Mouse (Mus musculus): ENCODE data around the gene Sct.

Gene Sct

DNA sequence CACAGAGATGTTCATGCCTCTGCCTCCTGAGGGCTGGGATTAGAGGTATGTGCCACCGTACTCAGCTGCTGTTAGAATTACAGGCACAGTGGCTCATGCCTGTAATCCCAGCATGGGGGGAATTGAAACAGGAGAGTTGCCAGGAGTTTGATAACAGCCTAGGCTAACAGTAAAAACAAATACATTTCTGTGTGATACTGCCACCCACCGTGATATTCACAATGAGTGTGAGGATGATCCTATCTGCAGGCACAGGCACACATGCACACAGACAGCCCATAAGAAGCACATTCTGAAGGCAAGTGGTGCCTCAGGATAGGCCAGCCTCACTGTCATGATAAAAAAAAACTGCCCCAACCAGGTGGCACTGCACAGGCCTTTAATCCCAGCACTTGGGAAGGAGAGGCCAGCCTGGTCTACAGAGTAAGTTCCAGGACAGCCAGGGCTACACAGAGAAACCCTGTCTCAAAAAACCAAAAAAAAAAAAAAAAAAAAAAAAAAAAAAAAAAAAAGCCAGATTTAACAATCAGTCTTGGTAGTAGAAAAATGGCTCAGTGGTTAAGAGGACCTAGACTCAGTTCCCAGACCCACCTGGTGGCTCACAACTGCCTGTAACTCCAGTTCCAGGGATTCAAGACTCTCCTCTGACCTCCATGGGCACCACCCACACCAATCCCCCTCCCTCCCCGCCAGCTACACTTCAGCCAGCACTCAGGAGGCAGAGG is 19.2 kb upstream of the Sct start:
- TF ChIP-seq GATA4 (IDR thresholded peaks at IDR 0.05; ENCODE audit: insufficient replicate concordance, low read length) = no peak

GRCm38 (mm10) chr7:141294479-141294878 is 15.5 kb upstream of the Sct start:
- no peak for TF ChIP-seq GATA4 (IDR thresholded peaks at IDR 0.05; ENCODE audit: insufficient replicate concordance, low read length)

DNA sequence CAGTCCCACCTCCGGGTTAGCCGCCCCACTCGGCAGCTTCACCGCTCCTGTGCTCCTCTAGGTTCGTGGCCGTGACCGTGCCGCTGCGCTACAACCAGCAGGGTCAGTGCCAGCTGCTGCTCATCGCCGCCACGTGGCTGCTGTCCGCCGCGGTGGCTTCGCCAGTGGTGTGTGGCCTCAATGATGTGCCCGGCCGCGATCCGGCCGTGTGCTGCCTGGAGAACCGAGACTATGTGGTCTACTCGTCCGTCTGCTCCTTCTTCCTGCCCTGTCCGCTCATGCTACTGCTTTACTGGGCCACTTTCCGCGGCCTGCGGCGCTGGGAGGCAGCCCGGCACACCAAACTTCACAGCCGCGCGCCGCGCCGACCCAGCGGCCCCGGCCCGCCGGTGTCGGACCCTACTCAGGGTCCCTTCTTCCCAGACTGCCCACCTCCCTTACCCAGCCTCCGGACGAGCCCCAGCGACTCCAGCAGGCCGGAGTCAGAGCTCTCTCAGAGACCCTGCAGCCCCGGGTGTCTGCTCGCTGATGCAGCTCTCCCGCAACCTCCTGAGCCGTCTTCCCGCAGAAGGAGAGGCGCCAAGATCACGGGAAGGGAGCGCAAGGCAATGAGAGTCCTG is 15.0 kb upstream of the Sct start:
- TF ChIP-seq GATA4 (IDR thresholded peaks at IDR 0.05; ENCODE audit: insufficient replicate concordance, low read length) = no peak

GRCm38 (mm10) chr7:141292583-141293388 is 13.9 kb upstream of the Sct start:
- TF ChIP-seq GATA4 (IDR thresholded peaks at IDR 0.05; ENCODE audit: insufficient replicate concordance, low read length) = no peak

DNA sequence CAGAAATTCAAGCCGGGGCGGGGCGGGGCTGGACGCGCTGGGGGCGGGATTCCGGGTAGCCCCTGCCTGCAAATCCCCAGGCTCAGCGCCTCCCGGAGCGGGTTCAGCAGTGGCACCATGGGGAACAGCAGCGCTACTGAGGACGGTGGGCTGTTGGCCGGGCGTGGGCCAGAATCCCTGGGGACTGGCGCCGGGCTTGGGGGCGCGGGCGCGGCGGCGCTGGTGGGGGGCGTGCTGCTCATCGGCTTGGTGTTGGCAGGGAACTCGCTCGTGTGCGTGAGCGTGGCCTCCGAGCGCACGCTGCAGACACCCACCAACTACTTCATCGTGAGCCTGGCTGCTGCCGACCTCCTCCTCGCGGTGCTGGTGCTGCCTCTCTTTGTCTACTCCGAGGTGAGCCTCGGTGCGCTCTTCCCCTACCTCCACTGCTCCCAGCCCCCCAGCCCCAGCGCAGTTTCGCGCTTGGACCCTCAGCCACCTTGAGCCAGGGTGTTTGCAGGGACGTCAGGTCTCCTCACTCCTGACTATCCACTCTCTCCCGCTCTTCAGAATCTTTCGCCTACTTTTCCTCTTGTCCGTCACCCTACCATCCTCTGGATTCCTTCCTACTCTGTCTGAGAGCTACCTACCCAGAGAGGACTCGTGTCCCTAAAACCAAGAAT is 13.1 kb upstream of the Sct start, which contains the start of gene Drd4:
Gene Drd4 (plus strand): TSS at position 86 of the 662 bp plus-strand sequence.
- TF ChIP-seq GATA4 (IDR thresholded peaks at IDR 0.05; ENCODE audit: insufficient replicate concordance, low read length) = no peak

DNA sequence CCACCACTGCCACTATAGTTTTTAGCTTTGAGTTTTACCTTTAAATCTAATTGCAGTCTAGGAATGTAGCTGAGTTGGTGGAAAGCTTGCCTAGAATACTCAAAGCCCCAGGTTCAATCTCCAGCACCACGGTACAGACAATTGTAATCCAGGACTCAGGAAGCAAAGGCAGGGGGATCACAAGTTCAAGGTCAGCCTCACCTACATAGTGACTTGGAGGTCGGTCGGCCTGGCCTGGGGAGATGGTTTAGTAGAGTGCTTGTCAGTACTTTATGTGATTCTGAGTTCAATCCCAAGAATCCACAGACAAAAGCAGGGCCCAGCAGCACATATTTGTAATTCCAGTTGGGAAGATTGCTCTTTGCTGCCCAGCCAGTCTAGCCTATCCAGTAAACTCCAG is 9.1 kb upstream of the Sct start:
- TF ChIP-seq GATA4 (IDR thresholded peaks at IDR 0.05; ENCODE audit: insufficient replicate concordance, low read length) = no peak

GRCm38 (mm10) chr7:141282756-141283155 is 3.8 kb upstream of the Sct start:
- no peak for TF ChIP-seq GATA4 (IDR thresholded peaks at IDR 0.05; ENCODE audit: insufficient replicate concordance, low read length)

DNA sequence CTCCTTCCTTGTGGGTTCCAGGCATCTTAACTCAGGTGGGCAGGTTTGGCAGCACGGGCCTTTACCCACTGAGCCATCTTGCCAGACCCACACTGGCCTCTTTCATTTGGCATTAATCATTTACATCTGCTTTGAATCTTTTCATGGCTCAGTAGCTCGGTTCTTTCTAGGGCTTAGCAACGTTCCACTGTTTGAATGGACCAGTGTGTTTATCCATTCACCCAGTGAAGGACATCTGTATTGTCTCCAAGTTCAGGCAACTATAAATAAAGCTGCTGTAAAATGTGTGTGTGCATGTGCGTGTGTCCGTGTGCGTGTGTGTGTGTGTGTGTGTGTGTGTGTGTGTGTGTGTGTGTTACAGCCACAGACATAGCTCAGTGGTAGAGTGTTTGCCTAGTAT is 2.5 kb upstream of the Sct start:
- TF ChIP-seq GATA4 (IDR thresholded peaks at IDR 0.05; ENCODE audit: insufficient replicate concordance, low read length) = no peak

DNA sequence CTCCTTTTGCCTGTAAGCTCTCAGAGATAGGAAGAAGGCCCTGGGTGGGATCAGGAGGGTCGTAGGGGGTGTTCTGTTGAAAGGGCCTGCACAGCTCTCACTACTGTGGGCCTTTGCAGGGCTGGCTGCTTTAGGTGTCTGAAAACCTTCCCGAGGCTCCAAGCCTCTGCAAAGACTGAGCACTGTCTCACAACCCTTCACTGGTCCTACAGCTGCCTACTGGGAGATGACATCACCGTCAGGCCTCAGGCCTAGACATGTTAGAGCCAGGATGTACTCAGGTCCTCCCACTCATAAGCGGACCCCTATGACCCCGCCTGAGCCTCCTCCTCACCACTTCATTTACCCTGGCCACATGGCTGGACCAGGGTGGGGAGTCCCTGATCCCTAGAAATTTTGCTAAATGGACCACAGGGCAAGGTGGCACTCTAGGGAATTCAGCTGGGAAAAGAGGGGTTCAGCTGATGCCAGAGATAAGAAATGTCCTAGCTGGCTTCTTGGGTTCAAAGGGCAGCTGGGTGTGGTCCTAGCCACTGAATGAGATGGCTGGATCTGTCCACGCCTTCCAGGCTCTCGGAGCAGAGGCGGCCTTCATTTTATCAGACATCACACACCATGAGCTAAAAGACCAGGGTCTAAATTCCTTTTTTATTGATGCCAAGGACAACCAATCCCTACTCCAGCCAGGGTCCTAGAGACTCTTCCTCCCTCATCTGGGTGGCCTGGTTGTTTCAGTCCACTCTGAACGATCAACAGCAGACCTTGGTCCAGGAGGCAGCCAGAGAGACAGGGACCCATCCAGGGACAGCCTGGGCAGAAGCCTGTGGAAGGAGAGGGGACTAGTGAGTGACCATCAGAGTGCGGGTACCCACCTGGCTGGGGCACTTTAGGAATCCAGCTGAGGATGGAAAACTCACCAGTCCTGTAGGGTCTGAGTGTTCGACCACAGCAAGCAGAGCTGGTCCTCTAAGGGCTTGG is 943 bp downstream of the Sct start:
- no peak for TF ChIP-seq GATA4 (IDR thresholded peaks at IDR 0.05; ENCODE audit: insufficient replicate concordance, low read length)

DNA sequence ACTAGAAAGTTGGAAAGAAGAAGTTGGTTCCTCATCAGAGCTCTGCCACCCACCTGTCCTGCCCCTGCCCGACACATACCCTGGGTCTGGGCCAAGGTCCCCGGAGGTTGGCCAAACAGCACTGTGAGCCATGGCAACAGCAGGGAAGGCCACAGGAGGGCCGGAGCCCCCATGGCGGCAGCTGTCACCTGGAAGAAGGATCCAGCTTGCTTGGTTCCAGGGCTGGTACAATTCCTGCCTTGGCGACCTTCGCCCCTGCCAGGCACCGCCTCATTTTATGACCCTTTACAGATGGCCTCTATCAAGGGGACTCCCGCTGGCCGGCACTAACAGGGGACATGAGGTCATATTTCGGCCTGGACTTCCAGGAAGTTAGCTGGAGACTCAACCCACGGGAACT is 2.4 kb downstream of the Sct start, which contains the start of gene Cdhr5:
Gene Cdhr5 (minus strand): TSS at position 241 of the 400 bp plus-strand sequence.
- no peak for TF ChIP-seq GATA4 (IDR thresholded peaks at IDR 0.05; ENCODE audit: insufficient replicate concordance, low read length)

GRCm38 (mm10) chr7:141275356-141275755 is 3.6 kb downstream of the Sct start:
- no peak for TF ChIP-seq GATA4 (IDR thresholded peaks at IDR 0.05; ENCODE audit: insufficient replicate concordance, low read length)

GRCm38 (mm10) chr7:141270631-141271030 is 8.3 kb downstream of the Sct start:
- no peak for TF ChIP-seq GATA4 (IDR thresholded peaks at IDR 0.05; ENCODE audit: insufficient replicate concordance, low read length)

- no peak for TF ChIP-seq GATA4 (IDR thresholded peaks at IDR 0.05; ENCODE audit: insufficient replicate concordance, low read length)
Observed at GRCm38 (mm10) chr7:141269273-141269545, 9.7 kb downstream of the Sct start.

- no peak for TF ChIP-seq GATA4 (IDR thresholded peaks at IDR 0.05; ENCODE audit: insufficient replicate concordance, low read length)
Observed at GRCm38 (mm10) chr7:141268466-141269272, 10.3 kb downstream of the Sct start.
